Mouse (Mus musculus) granulocyte monocyte progenitor cell, adult 5-6 weeks (primary cell): ENCODE results near the gene Mettl17. TPM values are rescaled to one million over a fixed set of nuclear protein-coding genes. Genes with fewer than 3 reads are reported as not detected.

Experiments
- ATAC-seq: replicated peaks from 2 replicates; pipeline ENCODE4 v1.8.0; 2016; ENCODE audit warnings: mild to moderate bottlenecking, moderate TSS enrichment, inconsistent platforms; ENCODE audit not compliant: poor library complexity, severe bottlenecking
- total RNA-seq, 2 experiments: library from RNA; stranded (forward) in 1 of 2; stranded (reverse) in 1 of 2; fragments of 200-712, 200-1000 nt in 1 of 2; fragments of >200 nt in 1 of 2; fragmentation: Nextera tagmentation in 1 of 2; gene quantifications; 2 replicates each; pipeline ENCODE4 v1.2.3; 2014 to 2017

Gene Mettl17
- total RNA-seq (2014; fragmentation: Nextera tagmentation) (15.4 and 22.2 TPM in 2 replicates), total RNA-seq (2017) (13.1 and 34.7 TPM in 2 replicates)

DNA sequence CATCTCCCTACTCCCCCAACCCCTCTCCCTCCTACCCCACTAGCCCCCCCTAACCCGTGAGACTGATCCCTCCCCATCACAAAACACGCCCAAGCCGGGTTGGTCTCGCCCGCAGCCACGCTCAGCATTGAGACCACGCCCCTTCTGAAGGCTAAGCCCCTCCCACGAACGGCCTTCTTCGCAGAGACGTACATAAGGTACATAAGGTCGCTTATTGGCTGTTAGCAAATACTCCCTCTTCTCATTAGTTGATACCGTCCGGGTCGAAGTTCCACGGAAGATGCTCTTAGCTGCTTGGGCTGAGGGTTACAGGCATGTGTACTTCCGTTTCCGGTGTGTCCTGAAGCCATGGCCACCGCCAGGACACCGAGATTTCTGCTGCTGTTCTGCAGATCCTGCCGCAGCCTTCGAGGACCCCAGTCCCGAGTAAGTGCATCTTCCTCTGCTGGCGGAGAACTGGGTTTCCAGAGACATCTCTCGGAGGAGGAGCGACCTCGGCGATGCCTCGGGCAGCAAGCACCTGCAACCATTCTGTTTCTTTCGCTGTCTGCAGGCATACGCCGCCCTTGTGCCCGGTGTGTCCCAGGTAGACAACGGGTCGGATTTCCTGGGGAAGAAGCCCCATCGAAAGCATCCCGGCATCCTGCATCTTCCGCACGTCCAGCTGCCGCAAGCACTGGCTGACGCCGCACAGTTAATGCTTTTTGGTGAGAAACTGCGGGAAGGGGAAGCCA lies at the start of gene Mettl17:
Gene Mettl17, plus strand, starts transcription at position 245 of the 734 bp plus-strand sequence.
- peak; percentile 94 for ATAC-seq

DNA sequence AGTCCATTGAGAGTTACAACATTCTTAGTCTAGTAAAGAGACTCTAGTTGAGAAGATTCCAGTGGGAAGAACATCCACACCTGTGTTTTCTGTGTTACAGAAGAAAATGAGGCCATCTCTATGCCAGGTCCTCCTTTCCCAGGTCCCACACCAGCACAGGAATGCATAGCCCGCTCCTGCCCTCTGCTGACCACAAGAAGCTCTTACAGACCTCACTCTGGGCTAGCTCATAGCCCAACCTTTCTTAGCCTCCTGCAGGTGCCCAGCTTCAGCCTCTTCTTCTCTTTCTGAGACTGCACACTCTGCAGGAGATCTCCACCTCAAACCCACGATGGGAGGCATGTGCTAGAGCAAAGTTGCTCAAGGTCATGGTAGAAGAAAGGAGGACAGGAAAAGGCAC lies 46.2 kb upstream of the Mettl17 start:
- ATAC-seq: 0 out of 2 replicates have a peak, but pooled peaks have one; percentile 44

DNA sequence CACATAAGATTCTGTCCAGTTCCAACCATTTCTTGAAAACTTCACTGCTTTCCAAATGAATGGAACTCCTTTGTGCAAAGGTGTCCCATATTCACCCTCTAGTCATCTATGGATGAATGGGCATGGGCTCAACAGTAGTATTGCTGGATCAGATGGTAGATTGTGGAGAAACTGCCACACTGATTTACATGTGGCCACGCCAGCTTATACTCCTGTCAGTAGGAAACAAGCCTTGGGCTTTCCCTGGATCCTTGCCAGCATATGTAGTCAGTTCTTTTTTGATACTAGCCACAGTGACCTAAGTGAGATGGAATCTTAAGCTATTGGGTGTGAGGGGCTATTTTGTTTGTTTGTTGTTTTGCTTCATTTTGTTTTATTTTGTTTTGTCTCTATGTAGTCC lies 42.4 kb upstream of the Mettl17 start:
- ATAC-seq: no peak

DNA sequence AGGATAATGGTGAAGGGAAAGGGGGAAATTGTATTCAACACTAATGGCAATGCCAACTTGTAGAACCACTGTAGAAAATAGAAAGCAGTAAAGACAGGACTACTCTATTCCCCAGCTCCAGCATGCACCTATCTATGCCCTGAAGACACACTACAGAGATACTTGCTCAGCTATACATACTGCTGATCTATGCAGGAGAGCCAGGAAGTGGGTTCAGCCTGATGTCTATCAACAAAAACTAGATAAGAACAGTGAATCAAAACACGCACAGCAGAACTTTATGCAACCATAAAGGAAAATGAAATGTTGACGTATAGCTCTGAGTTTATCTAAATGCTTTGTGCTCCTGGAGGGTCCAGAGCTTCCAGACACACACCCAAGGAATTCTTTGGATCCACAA lies 41.9 kb upstream of the Mettl17 start:
- ATAC-seq: no peak

DNA sequence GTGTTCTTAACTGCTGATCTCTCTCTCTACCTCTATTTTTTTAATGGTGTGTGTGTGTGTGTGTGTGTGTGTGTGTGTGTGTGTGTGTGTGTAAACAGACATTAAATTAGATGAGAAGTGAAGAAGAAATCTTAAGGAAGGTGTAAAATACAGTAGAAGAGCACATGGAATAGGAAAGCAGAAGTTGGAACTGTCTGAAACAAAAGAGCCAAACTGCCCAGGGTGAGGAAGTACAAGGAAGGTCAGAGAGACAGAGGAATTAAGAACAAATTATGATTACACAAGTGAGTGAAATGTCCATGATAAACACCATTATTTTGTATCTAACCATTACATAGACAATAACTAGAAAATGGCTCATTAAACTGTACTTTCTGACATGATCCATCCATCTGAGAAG lies 40.8 kb upstream of the Mettl17 start:
- ATAC-seq: peak; percentile 70

DNA sequence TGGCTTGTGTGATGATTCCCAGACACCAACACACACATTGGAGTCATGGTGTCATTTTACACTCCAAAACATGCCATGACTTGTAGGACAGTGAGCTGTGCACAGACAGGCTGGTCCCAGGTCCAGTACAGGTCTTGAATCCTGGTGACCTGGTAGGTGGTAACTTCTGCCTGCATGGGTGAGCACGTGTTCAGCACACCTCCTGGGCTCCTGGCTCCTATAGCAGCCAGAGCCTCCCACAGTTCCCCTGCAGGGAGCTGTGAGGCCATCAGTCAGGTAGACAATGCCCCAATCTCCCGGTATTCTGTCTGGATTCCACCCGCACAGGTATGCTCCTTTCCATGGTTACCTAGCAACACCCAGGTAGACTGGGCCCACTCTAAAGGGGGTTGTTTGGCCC lies 38.1 kb upstream of the Mettl17 start:
- no peak for ATAC-seq

DNA sequence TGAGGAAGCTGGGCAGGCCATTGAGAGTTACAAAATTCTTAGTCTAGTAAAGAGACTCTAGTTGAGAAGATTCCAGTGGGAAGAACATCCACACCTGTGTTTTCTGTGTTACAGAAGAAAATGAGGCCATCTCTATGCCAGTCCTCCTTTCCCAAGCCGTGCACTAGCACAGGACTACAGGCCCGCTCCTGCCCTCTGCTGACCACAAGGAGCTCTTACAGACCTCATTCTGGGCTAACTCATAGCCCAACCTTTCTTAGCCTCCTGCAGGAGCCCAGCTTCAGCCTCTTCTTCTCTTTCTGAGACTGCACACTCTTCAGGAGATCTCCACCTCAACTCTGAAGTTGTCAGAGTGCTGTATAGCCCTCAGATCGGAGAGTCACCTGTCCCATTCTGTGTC lies 33.6 kb upstream of the Mettl17 start:
- peak; percentile 53 for ATAC-seq

DNA sequence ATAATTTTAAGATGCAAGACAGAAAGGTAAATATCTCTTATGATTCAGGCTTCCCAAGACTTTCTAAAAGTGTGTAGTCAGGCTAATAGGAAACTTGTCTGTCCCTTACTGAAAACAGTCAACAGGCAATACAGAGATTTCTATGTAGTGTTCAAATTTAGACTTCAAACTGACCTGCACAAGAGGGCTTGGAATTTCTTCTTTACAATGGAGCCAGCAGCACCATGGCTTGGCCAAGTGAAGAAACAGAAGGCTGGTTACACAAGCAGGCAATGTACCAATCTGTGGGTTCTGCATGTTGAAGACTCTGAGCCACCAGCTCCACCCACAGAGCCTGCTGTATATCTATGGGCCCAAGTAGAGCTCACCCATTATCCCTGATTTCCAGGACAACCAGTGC lies 31.2 kb upstream of the Mettl17 start, which contains the start of gene Ear6:
Gene Ear6, plus strand, starts transcription at position 301 of the 400 bp plus-strand sequence.
- no peak for ATAC-seq

DNA sequence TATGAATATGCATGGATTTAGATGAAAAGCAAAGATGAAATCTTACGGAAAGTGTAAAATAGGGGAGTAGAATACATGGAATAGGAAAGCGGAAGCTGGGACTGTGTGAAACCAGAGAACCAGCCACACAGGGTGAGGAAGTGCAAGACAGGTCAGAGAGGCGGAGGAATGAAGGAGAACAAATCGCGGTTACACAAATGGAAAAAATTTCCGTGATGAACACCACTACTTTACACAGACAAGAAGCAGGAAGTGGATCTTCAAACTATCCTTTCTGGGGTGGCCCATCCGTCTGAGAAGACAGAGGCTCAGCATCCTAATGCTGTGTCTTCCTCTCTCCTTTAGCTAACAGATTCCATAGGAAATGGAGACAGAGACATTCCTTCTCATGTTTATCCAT lies 29.4 kb upstream of the Mettl17 start:
- peak; percentile 67 for ATAC-seq

DNA sequence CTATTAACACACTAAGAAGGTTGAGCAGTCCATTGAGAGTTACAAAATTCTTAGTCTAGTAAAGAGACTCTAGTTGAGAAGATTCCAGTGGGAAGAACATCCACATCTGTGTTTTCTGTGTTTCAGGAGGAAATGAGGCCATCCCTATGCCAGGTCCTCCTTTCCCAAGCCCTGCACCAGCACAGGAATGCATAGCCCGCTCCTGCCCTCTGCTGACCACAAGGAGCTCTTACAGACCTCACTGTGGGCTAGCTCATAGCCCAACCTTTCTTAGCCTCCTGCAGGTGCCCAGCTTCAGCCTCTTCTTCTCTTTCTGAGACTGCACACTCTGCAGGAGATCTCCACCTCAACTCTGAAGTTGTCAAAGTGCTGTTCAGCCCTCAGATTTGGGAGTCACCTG lies 21.0 kb upstream of the Mettl17 start:
- ATAC-seq: peak; percentile 58; the same call in 1 of the 2 replicates

DNA sequence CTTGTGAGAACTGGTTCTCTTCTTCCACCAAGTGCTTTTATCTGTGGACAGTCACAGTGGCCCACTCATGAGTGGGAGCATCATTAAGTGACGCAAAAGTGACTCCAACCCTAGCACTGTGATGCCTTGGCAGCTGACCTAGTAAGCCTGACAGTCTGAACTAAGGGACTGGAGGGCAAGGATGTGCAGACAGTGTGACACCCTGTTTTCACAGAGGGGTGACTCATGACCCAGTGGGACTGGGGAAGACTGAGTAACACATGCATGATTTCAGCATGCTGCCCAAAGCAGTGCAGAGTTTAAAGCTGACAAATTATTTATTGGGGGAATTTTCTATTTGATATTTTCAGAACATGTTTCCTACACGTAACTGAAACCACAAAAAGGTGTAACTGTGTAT lies 13.9 kb upstream of the Mettl17 start:
- no peak for ATAC-seq

DNA sequence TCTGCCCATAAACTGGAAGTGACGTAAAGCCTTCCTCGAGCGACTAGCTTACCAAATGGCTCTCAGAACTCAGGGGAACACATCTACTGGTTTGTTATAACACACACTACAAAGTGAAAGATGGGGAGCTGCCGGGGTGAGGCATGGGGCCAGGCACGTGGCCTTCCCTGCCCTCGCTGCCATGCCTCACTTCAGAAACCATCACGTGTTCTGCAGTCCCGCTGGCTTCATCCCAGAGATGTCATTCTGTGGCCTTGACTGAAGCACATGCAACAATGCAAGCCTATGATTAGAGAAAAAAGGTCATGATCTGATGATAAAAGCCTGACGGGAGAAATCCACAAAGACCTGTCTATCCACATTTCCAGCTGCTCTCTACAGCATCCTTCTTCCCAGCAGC lies 12.9 kb upstream of the Mettl17 start:
- ATAC-seq: no peak

DNA sequence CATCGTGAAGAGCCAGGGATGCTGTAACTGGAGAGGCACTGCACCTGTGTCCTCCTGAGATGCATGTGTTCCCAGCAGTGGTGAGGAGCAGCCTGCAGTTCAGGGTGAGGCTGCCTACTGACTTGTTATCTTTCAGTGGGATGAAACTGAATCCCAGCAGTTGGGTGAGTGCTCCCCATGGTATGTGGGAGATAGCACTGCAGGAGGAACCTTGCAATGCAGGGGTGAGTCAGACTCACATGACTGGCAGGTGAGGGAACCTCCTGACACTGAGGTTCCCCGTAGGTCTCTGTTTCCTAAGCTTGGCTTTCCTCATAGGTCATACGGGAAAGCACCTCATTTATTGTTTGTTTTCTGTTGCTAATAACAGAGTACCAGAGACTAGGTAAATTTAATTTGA lies 7.1 kb upstream of the Mettl17 start:
- no peak for ATAC-seq

DNA sequence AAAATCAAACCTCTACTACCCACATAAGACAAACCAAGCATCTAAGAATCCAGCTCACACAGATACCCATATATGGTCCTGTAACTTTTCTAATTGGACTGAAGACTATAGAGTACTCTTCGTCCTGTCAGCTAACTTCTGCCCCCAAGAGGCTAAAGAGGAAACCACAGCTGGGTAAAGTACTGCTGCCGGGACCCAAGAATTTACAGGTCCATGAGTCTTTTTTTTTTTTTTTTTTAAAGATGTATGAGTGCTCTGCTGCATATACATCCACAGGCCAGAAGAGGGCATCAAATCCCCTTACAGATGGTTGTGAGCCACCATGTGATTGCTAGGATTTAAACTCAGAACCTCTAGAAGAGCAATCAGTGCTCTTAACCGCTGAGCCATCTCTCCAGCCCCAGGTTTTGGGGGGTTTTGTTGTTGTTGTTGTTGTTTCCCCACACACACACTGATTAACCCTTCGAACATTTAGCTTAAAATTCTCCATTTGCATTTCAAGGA lies 1.1 kb upstream of the Mettl17 start:
- ATAC-seq: peak; percentile 57

DNA sequence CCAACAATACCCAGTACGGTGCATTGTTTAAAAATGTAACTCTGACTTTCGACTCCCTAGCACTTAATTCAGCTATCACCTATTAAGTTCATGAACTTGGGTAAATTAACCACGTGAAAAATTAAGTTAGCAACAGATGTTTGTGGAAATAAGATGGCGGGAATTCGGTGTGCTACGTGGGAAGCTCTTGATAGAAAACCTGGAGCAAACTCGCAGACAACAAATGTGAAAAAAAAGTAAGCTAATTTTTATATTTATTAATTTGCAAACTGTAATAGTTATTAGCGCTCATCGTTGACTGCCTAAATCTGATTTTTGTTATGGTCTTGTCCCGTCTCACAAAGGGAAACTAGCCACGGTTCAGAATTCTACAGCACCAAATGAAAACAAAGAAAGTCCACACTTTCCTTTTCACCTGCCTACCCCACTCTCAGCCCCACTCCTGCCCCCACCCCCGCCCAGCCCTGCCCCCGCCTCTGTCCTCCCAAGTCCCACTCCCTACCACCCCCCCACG lies 554 bp upstream of the Mettl17 start:
- ATAC-seq: no peak

DNA sequence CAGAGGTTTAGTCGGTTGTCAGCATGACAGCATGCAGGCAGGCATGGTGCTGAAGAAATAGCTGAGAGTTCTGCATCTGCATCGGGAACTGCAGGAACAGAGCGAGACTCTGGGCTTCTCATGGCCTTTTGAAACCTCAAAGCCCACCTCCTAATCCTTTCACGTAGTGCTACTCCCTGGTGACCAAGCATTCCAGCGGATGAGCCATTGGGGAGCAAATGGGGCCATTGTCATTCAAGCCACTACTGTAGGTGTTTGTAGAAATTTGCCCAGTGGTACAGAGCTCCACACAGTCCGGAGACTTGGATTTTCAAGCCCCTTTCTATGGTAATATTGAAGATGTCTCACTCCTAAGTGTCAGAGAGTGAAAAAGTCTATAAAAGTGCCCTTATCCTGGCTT lies 1.4 kb downstream of the Mettl17 start:
- no peak for ATAC-seq

DNA sequence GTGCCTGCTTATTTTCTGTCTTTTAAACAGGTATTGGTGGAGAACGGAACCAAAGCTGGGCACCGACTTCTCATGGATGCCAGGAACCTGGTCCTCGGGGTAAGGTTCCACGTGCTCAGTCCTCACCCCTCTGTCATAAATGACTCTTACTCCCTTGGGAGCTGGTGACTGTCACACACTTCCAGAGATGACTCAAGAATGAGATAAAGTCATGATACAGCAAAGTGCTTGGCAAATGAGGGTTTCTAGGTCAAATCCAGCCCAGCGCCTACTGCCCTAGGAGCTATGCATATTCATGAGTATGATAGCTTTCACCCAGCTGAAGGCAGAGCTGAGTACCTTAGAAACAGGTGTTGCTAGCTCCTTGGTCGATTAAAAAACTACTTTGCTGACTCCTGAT lies 5.2 kb downstream of the Mettl17 start:
- ATAC-seq: no peak

DNA sequence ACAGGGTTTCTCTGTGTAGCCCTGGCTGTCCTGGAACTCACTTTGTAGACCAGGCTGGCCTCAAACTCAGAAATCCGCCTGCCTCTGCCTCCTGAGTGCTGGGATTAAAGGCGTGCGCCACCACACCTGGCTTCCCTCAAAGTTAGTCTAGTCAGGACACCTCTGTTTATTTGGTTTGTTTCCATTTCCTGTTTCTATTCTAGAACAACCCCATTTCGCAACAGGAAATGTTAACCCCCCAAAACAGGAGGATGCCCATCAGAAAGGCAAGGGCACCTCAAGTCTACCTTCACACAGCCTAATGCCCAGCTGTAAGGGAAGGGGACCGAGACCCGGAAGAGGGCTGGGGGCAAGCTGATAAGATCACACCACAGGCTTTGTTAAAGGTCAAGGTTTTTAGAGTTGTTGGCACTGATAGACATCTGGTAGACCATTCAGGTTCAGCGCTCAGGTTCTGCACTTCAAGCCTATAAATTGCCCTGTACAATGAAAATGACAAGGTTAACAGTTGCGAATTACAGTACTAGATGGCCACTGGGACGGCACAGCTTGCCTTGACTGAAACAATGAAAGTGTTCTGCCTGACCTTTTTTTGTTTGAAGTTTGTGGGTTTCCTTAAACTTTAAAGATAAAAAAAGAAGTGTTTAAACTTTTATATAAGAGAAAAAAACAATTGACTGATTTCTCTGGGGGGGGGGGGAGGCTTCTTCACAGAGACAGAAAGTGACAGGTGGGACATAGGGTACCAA lies 7.7 kb downstream of the Mettl17 start, which contains the start of gene Slc39a2:
Gene Slc39a2, plus strand, starts transcription at position 699 of the 749 bp plus-strand sequence.
- ATAC-seq: no peak

DNA sequence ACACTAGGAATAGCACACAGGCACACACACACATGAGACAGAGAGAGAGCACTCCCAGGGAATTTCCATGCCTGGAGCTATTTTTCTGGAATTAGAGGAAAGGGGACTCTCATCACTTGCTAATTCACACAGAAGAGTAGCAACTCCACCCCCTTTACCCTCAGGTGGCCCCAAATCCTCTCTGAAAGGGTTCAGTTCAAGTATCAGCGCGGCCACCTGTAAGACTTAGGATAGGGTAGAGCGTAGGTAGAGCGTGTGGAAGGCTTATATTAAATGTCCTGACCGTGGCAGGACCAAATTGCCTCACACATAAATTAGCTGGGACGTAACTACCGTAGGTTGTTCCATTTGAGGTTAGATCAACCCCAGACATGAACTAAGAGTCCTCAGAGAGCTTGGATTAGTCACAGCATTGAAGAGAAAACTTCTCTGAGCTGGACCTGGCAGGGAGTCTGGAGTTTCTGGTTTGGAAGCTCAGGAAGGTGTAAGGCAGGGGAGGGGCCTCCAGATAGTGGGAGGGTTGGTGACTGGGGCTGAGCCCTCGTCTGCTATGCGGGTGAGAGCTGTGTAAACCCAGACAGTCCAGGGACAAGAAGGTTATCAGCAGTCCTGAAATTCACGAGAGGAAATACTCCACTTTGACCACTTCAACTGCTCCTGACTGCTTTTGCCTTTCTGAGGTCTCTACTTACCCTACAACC lies 8.6 kb downstream of the Mettl17 start:
- no peak for ATAC-seq

DNA sequence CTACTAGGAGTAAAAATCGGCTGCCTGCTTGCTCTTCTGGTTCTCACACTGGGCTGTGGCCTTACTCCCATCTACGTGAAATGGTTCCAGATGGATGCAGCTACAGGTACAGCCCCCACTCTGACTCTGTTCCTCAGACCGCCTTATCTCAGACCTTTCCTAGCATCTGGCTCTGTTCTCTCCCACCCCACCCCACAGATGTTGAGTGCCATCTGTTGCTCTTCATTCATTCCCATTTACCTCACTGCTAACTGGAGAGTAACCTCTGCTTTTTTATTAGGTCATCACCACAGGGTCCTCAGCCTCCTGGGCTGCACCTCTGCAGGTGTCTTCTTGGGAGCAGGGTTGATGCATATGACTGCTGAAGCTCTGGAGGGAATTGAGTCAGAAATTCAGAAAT lies 9.2 kb downstream of the Mettl17 start:
- no peak for ATAC-seq

DNA sequence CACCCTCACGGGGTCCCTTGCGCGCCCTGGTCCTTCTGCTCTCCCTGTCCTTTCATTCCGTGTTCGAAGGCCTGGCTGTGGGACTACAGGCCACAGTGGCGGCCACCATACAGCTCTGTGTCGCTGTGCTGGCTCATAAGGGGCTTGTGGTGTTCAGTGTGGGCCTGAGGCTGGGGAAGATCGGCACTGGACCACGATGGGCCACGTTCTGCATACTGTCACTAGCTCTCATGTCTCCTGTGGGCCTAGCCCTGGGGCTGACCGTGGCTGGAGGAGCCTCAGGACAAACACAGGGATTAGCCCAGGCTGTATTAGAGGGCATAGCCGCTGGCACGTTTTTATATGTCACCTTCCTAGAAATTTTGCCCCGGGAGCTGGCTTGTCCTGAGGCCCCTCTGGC lies 10.4 kb downstream of the Mettl17 start:
- no peak for ATAC-seq
